ENCODE assay signal across 8 mouse cellular contexts in the genomic region with DNA sequence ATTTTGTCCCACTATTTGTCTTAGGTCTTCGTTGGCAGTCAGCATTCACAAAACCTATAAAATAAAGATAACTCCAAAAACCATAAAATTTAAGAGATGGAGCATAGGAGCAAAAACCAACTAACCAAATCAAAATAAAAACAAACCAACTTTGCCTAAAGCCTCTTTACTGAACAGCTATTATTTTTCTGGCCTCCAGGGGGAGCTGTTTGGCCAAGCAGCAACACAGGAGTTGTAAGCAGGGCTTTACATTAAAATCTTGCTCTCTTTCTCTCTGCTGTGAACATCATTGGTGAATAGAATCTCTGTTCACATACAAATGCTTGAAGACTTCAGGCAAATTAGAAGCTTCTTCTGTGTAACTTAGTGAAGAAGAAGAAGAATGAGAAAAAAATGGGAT. TPM values are rescaled to one million over a fixed set of nuclear protein-coding genes. Genes with fewer than 3 reads are reported as not detected.
A peak's percentile ranks its signal among the peaks of the same experiment; 100 is the strongest.
DNase-seq lines count a peak whose midpoint lies in the region; ATAC-seq and TF ChIP-seq lines count a peak whose summit lies in the region.

No protein-coding gene starts in this region.

- ATAC-seq in heart, embryonic 12.5 days (ENCODE audit: insufficient number of reproducible peaks, low FRiP score): no peak
- ATAC-seq in neural tube, embryonic 11.5 days (ENCODE audit: insufficient read depth, low FRiP score, low TSS enrichment): no peak
- no peak for ATAC-seq in neural tube, embryonic 15.5 days (ENCODE audit: low FRiP score)
- ATAC-seq in erythroblast, adult 5-6 weeks (replicated peaks; ENCODE audit: low FRiP score, poor library complexity, severe bottlenecking): 0 out of 2 replicates have a peak, but pooled peaks have one; percentile 60

- H3K4me2 ChIP-seq in heart, embryonic 12.5 days: no peak overlapping the region
- H3K4me2 ChIP-seq in neural tube, embryonic 11.5 days (ENCODE audit: low read depth): no peak overlapping the region
- no peak overlapping the region for H3K4me2 ChIP-seq in neural tube, embryonic 15.5 days

- peak; percentile 90 for TF ChIP-seq CTCF in heart, adult 2 months (IDR thresholded peaks at IDR 0.05)

- TF ChIP-seq EP300 in heart, adult 2 months (IDR thresholded peaks at IDR 0.05; ENCODE audit: insufficient read depth, low read depth, low read length): no peak

- intact Hi-C loops in heart, adult 2 months (cut with DNase I): loop anchor here (5.0 kb wide), 1 partner anchor 671 kb away; no protein-coding TSS in a partner anchor

- no peak overlapping the region for H3K9ac ChIP-seq in heart, adult 2 months (ENCODE audit: low read depth, low read length)
- no peak overlapping the region for H3K9ac ChIP-seq in heart, embryonic 12.5 days
- no peak overlapping the region for H3K9ac ChIP-seq in neural tube, embryonic 11.5 days (ENCODE audit: low read length)
- no peak overlapping the region for H3K9ac ChIP-seq in neural tube, embryonic 15.5 days (replicated peaks)

- no peaks in the 10 kb centered on the region for H3K79me2 ChIP-seq in heart, adult 2 months (replicated peaks; ENCODE audit: control insufficient read depth, insufficient read depth, low read length)

- no peaks in the 10 kb centered on the region for H3K27me3 ChIP-seq in heart, adult 2 months (ENCODE audit: control insufficient read depth, insufficient read depth, low read length)
- H3K27me3 ChIP-seq in heart, embryonic 12.5 days (replicated peaks): no peaks in the 10 kb centered on the region
- no peaks in the 10 kb centered on the region for H3K27me3 ChIP-seq in neural tube, embryonic 11.5 days (ENCODE audit: control insufficient read depth, insufficient read depth, low read length)
- no peaks in the 10 kb centered on the region for H3K27me3 ChIP-seq in neural tube, embryonic 15.5 days (replicated peaks)

- H3K4me3 ChIP-seq in heart, adult 2 months: no peak overlapping the region
- no peak overlapping the region for H3K4me3 ChIP-seq in heart, embryonic 12.5 days
- no peak overlapping the region for H3K4me3 ChIP-seq in neural tube, embryonic 11.5 days (ENCODE audit: low read depth, low read length)
- H3K4me3 ChIP-seq in neural tube, embryonic 15.5 days (replicated peaks): no peak overlapping the region

- H3K36me3 ChIP-seq in heart, adult 2 months (ENCODE audit: control insufficient read depth, insufficient read depth, low read length): no peaks in the 10 kb centered on the region
- no peaks in the 10 kb centered on the region for H3K36me3 ChIP-seq in heart, embryonic 12.5 days
- no peaks in the 10 kb centered on the region for H3K36me3 ChIP-seq in neural tube, embryonic 11.5 days (ENCODE audit: control insufficient read depth, insufficient read depth, low read length)
- no peaks in the 10 kb centered on the region for H3K36me3 ChIP-seq in neural tube, embryonic 15.5 days

- 0 out of 2 replicates have a peak, but pooled peaks cover 3% of the 10 kb centered on the region for H3K9me3 ChIP-seq in heart, embryonic 12.5 days (replicated peaks)
- H3K9me3 ChIP-seq in neural tube, embryonic 11.5 days (ENCODE audit: control insufficient read depth, low read length): no peaks in the 10 kb centered on the region
- no peaks in the 10 kb centered on the region for H3K9me3 ChIP-seq in neural tube, embryonic 15.5 days (replicated peaks)

- no peaks in the 10 kb centered on the region for H3K4me1 ChIP-seq in heart, adult 2 months (ENCODE audit: control insufficient read depth, insufficient read depth, low read length)
- H3K4me1 ChIP-seq in heart, embryonic 12.5 days (replicated peaks): peaks cover 4% of the 10 kb centered on the region
- H3K4me1 ChIP-seq in neural tube, embryonic 11.5 days (ENCODE audit: control insufficient read depth, insufficient read depth, low read length): no peaks in the 10 kb centered on the region
- H3K4me1 ChIP-seq in neural tube, embryonic 15.5 days: peaks cover 5% of the 10 kb centered on the region

- 0% methylated on average over 1 of the region's 1 CpGs for WGBS in heart, adult 2 months
- WGBS in heart, embryonic 12.5 days: 3% methylated on average over 1 of the region's 1 CpGs
- WGBS in neural tube, embryonic 11.5 days: 3% methylated on average over 1 of the region's 1 CpGs
- 3% methylated on average over 1 of the region's 1 CpGs for WGBS in neural tube, embryonic 15.5 days

- no peak for TF ChIP-seq POLR2A in heart, adult 2 months (IDR thresholded peaks at IDR 0.05; ENCODE audit: insufficient read depth, low read depth, low read length)

- H3K27ac ChIP-seq in heart, adult 2 months: no peak overlapping the region
- H3K27ac ChIP-seq in heart, embryonic 12.5 days (ENCODE audit: poor library complexity, severe bottlenecking): no peak overlapping the region
- no peak overlapping the region for H3K27ac ChIP-seq in neural tube, embryonic 11.5 days (ENCODE audit: low read depth, low read length)
- H3K27ac ChIP-seq in neural tube, embryonic 15.5 days (replicated peaks): no peak overlapping the region

- DNase-seq in heart, adult 2 months: no peak
- DNase-seq in neural tube, embryonic 11.5 days (ENCODE audit: low spot score): peak; percentile 37
- DNase-seq in adipocyte (ENCODE audit: low spot score): peak; percentile 75
- peak; percentile 70 for DNase-seq in mesoderm, embryonic 11.5 days (ENCODE audit: low read depth, low spot score)
- no peak for DNase-seq in ovary, postnatal 10 days (ENCODE audit: low spot score)

RNA-seq across cellular contexts. Expression of gene Cmss1, which starts 5.1 kb away (rescaled TPM):
- 10 to 100 TPM; 66.9 to 74.3 TPM for total RNA-seq in heart, adult 2 months (2021)
- 17.6 and 30.2 TPM in 2 replicates for polyA plus RNA-seq in heart, adult 2 months (2012; rRNA removed)
- polyA plus RNA-seq in heart, embryonic 12.5 days (2016; fragmentation: Nextera tagmentation; extraction: Ambion mirVana): 27.5 and 30.1 TPM in 2 replicates
- 40.6 and 49.6 TPM in 2 replicates for polyA plus RNA-seq in neural tube, embryonic 11.5 days (2014; fragmentation: Nextera tagmentation; extraction: Ambion mirVana)
- 40.0 and 43.7 TPM in 2 replicates for polyA plus RNA-seq in neural tube, embryonic 15.5 days (2015; fragmentation: Nextera tagmentation; extraction: Ambion mirVana)
- total RNA-seq in erythroblast, adult 5-6 weeks (2015; ENCODE audit: low replicate concordance): 2.5 and 16.9 TPM in 2 replicates
- 7.4 and 12.1 TPM in 2 replicates for total RNA-seq in erythroblast, adult 5-6 weeks (2017; ENCODE audit: low replicate concordance)

Comparison
In these comparisons a context has a peak if more than half of its experiments do, and no peak if none do; other contexts are left out.
1. DNase-seq: peak in neural tube, embryonic 11.5 days (single experiment), adipocyte (single experiment) and mesoderm, embryonic 11.5 days (single experiment); none in heart, adult 2 months (0 of 2) and ovary, postnatal 10 days (single experiment).